Mouse (Mus musculus): ENCODE measurements around the gene Ppp1r15b.
A peak's percentile ranks its signal among the peaks of the same experiment; 100 is the strongest.

Gene Ppp1r15b

DNA sequence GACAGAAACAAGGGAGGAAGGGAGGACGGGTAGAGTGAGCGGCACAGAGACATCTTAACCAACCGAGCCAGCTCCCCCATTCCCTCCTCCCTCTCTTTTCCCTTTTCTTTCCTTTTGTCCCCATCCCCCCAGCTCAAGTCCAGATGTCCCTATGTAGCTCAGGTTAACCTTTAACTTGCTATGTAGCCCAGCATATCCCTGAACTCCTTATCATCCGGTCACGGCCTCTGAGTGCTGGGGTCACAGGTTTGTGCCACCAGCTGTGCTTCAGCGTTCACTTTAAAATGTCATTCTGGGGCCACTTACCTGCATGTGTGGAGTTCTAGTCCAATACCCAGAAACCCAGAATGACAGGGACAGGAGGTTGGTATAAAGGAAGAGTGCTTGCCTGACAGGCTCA lies 6.8 kb upstream of the Ppp1r15b start:
- no peak for DNase-seq

DNA sequence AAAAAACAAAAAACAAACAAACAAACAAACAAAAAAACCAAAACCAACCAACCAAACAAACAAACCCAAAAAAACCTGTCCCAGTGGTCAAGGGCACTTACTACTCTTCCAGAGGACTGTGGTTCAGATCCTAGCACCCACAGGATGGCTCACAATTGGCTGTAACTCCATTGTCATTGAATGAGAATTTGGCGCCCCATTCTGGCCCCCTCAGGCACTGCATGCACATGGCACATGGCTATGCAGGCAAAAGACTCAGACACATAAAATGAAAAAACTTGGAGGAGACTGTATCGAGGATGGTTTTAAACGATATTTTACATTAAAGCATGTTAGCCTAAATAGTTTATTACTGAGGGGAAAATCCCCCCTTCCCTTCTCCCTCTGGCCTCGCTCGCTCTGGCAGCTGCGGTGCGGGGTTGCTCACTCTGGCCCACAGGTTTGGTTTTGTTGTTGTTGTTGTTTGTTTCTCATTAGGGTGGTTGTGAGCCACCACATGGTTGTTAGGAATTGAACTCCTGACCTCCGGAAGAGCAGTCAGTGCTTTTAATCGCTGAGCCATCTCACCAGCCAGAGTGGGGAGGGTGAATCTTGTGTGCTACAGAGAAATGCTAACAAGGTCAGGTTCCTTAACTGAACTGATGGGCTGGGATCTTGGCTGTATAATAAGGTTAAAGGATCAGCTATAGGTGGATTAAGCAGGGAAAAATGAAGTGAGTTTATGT lies 5.1 kb upstream of the Ppp1r15b start:
- DNase-seq = peak in 1 of 2 experiments; percentile 17

DNA sequence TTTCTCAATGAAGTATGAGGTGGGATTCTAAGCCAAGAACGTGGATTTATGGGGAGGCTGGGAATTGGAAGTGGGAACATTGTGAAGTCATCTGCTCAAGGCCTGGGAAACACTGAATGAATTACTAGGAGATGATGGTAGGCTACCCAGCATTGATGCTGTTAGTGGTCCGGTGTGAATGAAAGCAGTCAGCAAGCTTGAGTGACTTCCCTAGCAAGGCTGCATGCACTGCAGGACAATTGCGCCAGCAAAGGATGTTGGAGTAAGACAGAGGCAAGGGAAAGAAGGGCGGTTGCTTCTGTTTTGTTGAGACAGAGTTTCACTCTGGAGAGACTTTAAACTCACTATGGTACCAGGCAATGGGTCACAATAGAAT lies 4.6 kb upstream of the Ppp1r15b start:
- DNase-seq = no peak

DNA sequence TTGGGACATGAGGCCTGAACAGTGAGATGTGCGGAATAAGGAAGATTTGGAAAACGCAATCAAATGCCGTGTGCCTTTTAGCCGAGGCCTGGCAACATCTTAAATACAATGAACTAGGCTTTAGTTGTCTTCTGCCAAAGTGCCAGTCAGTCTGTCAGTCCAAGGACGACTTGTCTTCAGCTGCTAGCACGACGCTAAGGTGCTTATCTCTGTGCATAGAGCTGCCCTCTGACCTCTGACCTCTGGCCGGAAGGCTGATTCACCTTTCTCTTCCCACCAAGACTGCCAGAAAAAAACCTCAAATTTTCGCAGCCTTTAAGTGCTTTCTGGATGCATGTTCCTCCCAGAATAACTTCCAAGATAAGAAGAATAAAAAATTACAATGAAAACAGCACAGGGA lies 3.6 kb upstream of the Ppp1r15b start:
- no peak for DNase-seq

- DNase-seq = no peak
Measured at GRCm38 (mm10) chr1:133129471-133130221, 1.3 kb upstream of the Ppp1r15b start.

- no peak for DNase-seq
Measured at GRCm38 (mm10) chr1:133131561-133131905, 590 bp downstream of the Ppp1r15b start.

DNA sequence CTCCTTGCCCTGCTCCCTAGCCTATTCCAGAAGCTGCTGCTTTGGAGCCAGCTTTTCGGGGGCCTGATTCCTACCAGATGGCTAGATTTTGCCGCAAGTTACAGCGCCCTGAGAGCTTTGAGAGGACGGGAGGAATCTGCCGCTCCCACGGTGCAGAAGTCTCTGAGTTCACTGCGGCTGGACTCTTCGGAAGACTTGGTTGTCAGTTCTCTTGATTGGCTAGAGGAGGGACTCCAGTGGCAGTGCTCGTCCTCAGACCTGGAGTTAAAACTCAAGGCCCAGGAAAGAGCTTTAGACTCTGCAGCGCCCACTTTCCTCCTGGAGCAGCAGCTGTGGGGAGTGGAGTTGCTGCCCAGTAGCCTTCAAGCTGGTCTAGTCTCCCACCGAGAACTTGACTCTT lies 993 bp downstream of the Ppp1r15b start:
- no peak for DNase-seq

GRCm38 (mm10) chr1:133132388-133133326 lies 1.7 kb downstream of the Ppp1r15b start:
- DNase-seq = peak in 1 of 2 experiments; percentile 12

DNA sequence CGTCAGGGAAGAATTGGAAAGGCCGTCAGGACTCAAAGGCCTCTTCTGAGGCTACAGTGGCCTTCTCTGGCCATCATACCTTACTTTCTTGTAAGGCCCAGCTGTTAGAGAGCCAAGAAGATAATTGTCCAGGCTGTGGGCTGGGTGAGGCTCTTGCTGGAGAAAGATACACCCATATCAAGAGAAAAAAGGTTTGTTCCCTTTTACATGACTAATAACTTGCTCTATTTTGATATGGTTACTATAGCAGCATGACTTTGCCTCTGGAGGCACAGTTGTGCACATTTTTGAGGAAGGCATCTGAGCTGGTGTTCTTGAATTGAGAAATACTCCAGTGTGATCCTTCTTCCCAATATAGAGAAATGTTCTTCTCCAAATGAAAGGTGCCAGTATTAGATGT lies 2.5 kb downstream of the Ppp1r15b start:
- DNase-seq = no peak

GRCm38 (mm10) chr1:133134071-133134470 lies 3.1 kb downstream of the Ppp1r15b start:
- DNase-seq = no peak

DNA sequence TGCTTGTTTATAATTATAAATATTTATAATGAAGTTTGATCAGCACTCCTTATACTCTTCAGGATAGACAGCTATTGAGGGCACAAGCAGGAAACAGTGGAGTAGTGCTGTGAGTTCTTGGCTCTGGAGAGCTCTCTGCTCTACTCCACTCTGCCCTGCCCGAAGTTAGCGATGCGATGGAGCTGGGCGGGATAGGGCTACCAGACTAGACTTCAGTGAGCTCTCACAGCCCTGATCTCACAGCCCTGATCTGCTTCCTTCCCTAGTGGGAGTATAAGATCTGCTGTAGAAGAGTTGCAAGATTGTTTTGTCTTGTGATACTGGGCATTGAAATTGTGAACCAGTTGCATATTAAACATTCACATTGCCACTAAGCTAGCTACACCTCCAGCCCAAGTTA lies 3.9 kb downstream of the Ppp1r15b start:
- peak; percentile 18 for DNase-seq

DNA sequence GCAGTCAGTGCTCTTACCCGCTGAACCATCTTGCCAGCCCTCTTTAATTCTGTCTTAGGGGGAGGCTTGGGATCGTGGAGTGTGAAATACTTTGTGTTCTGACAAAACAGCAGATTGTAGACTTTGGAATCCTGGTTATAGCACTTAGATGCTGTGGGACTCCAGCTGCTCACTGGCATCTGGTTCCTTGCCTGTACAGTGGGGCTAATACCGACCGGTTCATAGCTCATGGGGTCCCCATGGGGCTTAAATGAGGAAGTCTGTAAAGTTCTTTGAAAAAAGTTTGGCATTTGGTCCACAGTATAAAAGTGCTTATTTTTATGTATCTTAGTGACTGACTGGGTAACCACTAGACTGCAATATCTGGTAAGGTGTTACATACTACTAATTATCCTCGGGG lies 4.9 kb downstream of the Ppp1r15b start:
- DNase-seq = no peak

DNA sequence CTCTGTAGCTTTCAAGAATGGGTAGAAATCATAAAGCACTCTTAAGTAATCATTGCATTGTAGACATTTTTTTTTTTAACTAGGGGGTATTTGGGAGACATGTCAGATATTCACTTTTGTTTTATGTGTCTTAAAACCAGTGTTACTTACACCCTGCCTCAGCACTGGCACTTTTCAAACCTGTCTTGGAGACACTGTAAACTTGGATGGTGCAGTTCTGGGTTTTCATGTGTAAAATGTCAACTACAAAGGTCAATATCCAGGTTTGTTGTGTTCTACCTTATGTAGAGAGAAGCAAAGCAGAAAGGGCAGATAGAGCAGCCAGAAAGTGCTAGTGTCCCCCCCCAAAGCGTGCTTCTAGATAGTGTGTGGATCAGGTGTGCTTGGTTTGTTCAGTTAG lies 7.5 kb downstream of the Ppp1r15b start:
- no peak for DNase-seq

- DNase-seq = peak; percentile 52 to 66
Measured at GRCm38 (mm10) chr1:133146014-133147009, 15.4 kb downstream of the Ppp1r15b start.

DNA sequence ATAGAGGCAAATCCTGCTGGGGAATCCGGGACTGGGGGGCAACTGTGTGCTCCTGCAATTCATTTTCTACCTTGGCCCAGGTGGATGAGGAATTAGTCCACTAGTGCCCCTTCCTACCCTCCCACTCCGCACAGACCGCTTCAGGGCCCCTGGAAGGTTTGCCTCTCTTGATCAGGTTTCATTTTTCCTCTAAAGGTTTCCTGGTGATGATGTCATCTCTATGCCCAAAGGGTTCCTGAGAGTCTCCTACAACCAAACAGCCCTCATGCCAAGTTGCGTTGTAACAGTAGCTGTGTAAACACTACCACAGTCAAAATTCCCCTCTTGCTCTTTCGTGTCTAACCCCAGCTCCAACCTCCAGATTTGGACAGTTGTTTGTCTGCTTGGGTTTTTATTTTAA lies 16.4 kb downstream of the Ppp1r15b start:
- DNase-seq = no peak

DNA sequence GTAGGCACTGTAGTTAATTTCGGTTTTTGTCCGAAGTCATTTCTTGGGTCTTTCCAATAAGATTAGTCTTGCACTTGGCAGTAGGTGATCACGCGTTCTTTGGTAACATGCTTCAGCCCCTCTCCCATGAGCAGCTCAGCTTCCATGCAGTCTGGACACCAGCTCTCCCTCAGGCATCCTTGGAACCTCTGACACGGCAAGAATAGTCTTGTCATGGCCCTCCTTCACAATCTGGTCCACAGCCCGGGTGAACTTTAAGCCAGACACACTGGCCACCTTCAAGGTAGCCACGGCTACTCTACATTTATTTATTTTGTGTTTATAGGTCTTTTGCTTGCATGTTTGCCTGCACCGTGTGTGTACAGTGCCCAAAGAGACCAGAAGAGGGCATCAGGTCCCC lies 17.2 kb downstream of the Ppp1r15b start:
- DNase-seq = no peak

DNA sequence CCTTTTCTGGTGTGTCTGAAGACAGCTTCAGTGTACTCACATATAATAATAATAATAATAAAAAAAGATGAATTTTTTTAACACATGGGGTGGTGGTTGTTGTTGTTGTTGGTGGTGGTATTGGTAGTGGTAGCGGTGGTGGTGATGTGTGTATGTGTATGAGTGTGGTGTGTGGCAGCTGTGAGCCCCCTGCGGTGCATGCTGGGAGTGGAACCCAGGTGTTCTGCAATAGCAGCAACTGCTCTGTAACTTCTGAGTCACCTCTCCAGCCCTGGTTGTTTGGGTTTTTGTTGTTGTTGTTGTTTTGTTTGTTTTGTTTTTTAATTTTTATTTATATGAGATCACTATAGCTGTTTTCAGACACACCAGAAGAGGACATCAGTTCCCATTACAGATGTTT lies 19.6 kb downstream of the Ppp1r15b start:
- DNase-seq = no peak

- no peak for DNase-seq
Measured at GRCm38 (mm10) chr1:133152213-133152612, 21.3 kb downstream of the Ppp1r15b start.

DNA sequence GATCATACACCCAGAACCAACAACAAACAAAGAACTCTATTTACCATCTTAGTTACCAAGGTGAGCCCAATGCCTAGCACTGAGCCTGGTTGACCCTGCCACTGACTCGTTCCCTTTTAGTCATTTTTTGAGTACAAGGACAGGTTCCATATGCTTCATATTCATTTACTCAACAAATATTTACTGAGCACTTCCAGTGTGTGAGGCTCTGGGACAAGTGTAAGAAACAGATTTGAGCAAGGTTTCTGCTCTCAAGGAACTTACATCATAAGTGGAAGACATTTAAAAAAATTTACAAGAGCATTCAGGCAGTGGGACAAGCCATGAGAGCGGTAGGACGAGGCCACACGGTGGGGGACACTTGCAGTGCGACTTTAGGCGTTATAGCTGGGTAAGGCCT lies 24.3 kb downstream of the Ppp1r15b start:
- no peak for DNase-seq

DNA sequence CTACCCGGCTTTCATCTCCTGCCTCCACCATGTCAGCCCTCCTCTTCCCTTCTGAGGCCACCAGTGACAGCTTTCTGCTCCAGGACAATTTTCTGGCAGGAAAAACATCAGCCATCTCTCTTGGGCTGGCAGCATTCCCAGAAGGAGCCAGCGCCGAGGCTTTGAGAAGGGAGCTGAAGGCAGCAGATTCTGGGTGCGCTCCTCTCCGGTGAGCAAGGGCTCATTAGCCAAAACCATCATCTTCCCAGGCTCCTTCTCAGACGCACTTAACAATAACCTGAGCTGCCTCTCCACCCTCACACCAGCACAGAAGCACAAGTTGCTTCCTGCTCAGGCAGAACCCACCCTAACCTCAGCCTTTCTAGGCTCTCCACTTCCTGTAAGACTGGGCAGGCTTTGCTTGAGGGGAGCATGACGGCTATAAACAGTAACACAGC lies 28.2 kb downstream of the Ppp1r15b start:
- peak in 1 of 2 experiments; percentile 51 for DNase-seq

DNA sequence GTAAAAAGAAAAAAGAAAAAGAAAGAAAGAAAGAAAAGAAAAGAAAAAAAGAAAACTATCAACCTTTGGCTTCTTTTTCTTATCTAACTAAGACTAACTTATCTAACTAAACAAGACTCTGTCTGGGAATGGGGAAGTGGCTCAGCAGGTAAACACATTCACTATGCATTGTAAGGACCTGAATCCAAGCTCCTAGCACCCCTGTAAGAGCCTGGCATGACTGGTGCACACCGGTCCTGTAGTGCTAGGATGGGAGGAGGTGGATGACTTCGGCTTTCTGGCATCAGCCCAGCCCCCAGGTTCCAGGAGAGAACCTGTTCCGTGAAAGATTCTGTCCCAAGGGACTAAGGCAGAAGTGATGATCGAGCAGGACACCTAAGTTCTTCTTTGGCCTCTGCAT lies 30.6 kb downstream of the Ppp1r15b start:
- no peak for DNase-seq

- no peak for DNase-seq
Measured at GRCm38 (mm10) chr1:133162046-133162445, 31.1 kb downstream of the Ppp1r15b start.
